Mouse (Mus musculus) lung, adult 2 months (tissue): ENCODE data around the gene Pif1.

Source experiments
- CTCF ChIP-seq: fragments of 200-500 bp; IDR thresholded peaks from 2 replicates; pipeline ENCODE4 v1.5.1; 2011; ENCODE audit warnings: mild to moderate bottlenecking, low read length, control low read depth; ENCODE audit not compliant: insufficient read depth
- POLR2A ChIP-seq: fragments of 200-500 bp; IDR thresholded peaks from 2 replicates; pipeline ENCODE4 v1.6.1; 2011; ENCODE audit warnings: low read depth, mild to moderate bottlenecking, control low read depth, low read length, borderline replicate concordance; ENCODE audit errors: extremely low read depth

- TF ChIP-seq CTCF (no peak), POLR2A (no peak)
Observed at GRCm38 (mm10) chr9:65548311-65548710, 38.6 kb upstream of the Pif1 start.
